Mouse (Mus musculus) forebrain, embryonic 16.5 days (tissue): ENCODE results near the gene A3galt2. TPM values are rescaled to one million over a fixed set of nuclear protein-coding genes. Genes with fewer than 3 reads are reported as not detected.

Experiments used
- ATAC-seq: fragments of 200-750 bp; cut with Nextera tagmentation; 2 replicates; pipeline ENCODE4 v1.8.0; 2017; ENCODE audit warnings: mild to moderate bottlenecking, moderate library complexity
- H3K27ac ChIP-seq: fragments of 300-500 bp; sonication (generic); 2 replicates; pipeline ENCODE4 v1.5.1; 2014; ENCODE audit warnings: low read length, control low read depth
- H3K27me3 ChIP-seq: fragments of 300-500 bp; sonication (generic); replicated peaks from 2 replicates; pipeline ENCODE4 v1.6.1; 2014; ENCODE audit warnings: low read length; ENCODE audit not compliant: control insufficient read depth, insufficient read depth
- H3K36me3 ChIP-seq: fragments of 300-500 bp; sonication (generic); 2 replicates; pipeline ENCODE4 v1.6.1; 2014; ENCODE audit not compliant: control insufficient read depth, insufficient read depth
- H3K4me1 ChIP-seq: fragments of 300-500 bp; sonication (generic); replicated peaks from 2 replicates; pipeline ENCODE4 v1.6.1; 2014; ENCODE audit warnings: low read length; ENCODE audit not compliant: control insufficient read depth, insufficient read depth
- H3K4me2 ChIP-seq: fragments of 300-500 bp; sonication (generic); 2 replicates; pipeline ENCODE4 v1.6.1; 2014; ENCODE audit warnings: mild to moderate bottlenecking, low read length, control low read depth
- H3K4me3 ChIP-seq: fragments of 300-500 bp; sonication (generic); replicated peaks from 2 replicates; pipeline ENCODE4 v1.5.1; 2014; ENCODE audit warnings: mild to moderate bottlenecking, low read length, control low read depth
- H3K9ac ChIP-seq: fragments of 300-500 bp; sonication (generic); replicated peaks from 2 replicates; pipeline ENCODE4 v1.6.1; 2014; ENCODE audit warnings: low read depth, low read length, control low read depth
- H3K9me3 ChIP-seq: fragments of 300-500 bp; sonication (generic); 2 replicates; pipeline ENCODE4 v1.6.1; 2016; ENCODE audit warnings: low read length; ENCODE audit not compliant: control insufficient read depth
- WGBS: fragments of 180-500 bp; shearing (Covaris S2); extraction: QIAGEN DNeasy Blood & Tissue Kit; methylation state at CpG from one replicate; pipeline ENCODE4 v1.1.7; 2014; 5-methylcytosine and 5-hydroxymethylcytosine counted together
- polyA plus RNA-seq: library from polyadenylated mRNA; unstranded; fragments of >200 nt; fragmentation: Nextera tagmentation; extraction: Ambion mirVana; gene quantifications from 2 replicates; pipeline ENCODE4 v1.2.1, GENCODE M21; 2015

A3galt2 gene
- polyA plus RNA-seq, 1 experiment from 2014 or later, result 0.63 TPM

DNA sequence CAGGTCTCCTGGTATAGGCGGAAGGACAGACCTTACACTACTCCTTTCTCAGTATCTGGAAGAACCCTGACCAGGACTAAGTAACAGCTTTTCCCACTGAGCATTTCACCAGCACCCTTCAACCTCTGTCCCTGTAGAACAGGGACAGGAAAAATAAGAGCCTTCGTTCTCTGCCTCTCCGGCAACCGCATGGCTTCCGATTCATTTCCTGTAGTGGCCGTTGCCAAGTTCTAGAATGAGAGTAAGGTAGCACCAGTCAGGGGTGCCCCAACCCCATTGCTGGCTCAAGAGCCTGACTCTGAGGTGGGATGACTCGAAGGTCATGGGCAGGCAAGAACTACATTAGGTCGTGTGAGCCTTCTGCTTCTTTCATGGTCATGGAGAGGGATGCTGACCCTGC is 10.0 kb upstream of the A3galt2 start:
- H3K4me2 ChIP-seq, result no peak overlapping the region
- peaks cover 18% of the 10 kb centered on the region for H3K4me1 ChIP-seq
- no peak overlapping the region for H3K4me3 ChIP-seq
- WGBS, result 88% methylated on average over 8 of the region's 8 CpGs
- H3K9ac ChIP-seq, result no peak overlapping the region
- H3K9me3 ChIP-seq, result no peaks in the 10 kb centered on the region
- H3K27ac ChIP-seq, result no peak overlapping the region
- no peaks in the 10 kb centered on the region for H3K27me3 ChIP-seq
- peaks cover 53% of the 10 kb centered on the region for H3K36me3 ChIP-seq
- no peak for ATAC-seq

DNA sequence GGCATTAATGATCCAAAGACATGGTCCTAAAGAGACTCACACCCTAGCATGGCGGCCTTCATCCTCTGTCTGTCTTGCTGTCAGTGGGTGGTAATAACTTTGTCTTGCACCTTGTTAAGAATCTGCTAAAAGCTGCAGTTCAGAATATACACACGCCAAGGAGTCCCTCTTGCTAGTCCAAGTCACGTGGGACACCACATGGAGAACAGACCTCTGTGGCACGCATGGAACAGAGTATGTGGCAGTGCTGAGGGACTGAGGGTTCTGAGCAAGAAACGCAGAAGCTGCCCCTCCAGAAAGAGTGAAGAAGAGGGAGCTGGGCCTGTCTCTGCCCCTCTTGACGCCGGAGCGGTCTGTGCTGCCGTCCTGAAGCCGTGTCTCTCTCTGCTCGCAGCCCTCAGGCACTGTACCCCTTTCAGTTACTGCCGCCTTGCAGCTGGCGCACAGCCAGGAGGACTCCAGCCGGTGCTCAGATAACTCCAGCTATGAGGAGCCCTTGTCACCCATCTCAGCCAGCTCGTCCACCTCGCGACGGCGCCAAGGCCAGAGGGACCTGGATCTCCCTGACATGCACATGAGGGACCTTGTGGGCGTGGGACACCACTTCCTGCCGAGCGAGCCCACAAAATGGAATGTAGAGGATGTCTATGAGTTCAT is 7.4 kb upstream of the A3galt2 start:
- Histone ChIP-seq H3K4me2 (no peak overlapping the region), H3K4me1 (peaks cover 10% of the 10 kb centered on the region), H3K27me3 (no peaks in the 10 kb centered on the region), H3K9ac (no peak overlapping the region), H3K27ac (0 out of 2 replicates have a peak overlapping the region, but pooled peaks have one; percentile 16), H3K4me3 (no peak overlapping the region), H3K9me3 (no peaks in the 10 kb centered on the region), H3K36me3 (peaks cover 66% of the 10 kb centered on the region)
- WGBS, result 59% methylated on average over 22 of the region's 22 CpGs
- ATAC-seq, result peak; percentile 29; the same call in 1 of the 2 replicates

DNA sequence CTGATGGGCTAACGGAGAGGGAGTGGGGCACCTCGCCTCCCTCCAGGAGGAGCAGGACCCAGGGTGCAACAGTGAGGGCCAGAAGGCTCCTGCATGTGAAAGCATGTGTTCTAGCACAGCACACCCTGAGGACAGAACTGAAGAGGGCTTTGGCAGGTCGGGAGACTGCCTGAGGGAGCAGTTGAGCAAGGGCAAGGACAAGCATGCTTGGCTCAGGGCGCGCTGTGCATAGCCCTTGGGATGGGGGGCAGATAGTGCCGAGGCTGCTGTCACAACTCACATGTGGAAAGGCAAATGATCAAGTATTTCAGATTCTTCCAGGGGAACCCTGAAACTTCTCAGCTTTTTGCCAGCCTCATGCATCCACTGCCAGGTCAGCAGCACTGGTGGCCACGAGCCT is 6.9 kb upstream of the A3galt2 start:
- H3K9ac ChIP-seq, result no peak overlapping the region
- ATAC-seq, result no peak
- no peaks in the 10 kb centered on the region for H3K9me3 ChIP-seq
- peaks cover 6% of the 10 kb centered on the region; the same call in 1 of the 2 replicates for H3K4me1 ChIP-seq
- H3K27ac ChIP-seq, result no peak overlapping the region
- H3K4me2 ChIP-seq, result no peak overlapping the region
- H3K4me3 ChIP-seq, result no peak overlapping the region
- no peaks in the 10 kb centered on the region for H3K27me3 ChIP-seq
- 85% methylated on average over 7 of the region's 7 CpGs for WGBS
- H3K36me3 ChIP-seq, result peaks cover 69% of the 10 kb centered on the region

DNA sequence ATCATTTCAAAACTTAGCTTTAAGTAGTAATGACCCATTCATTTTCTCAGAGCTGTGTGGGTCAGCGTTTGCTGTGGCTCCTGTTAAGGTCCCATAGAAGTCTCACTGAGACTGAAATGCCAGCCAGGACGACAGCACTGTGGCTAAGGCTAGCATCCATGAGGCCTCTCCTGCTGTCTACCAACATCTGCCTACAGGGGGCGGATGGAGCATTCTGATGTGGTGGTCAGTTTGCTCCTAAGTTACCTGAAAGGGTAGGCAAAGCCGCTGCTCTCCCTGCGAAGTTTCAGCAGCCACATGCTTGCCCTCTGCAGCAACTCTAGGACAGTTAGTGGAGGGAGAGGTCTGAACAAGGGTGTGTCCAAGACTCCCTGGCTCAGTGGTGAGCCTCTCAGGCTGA is 4.2 kb upstream of the A3galt2 start:
- ATAC-seq, result no peak
- H3K9ac ChIP-seq, result no peak overlapping the region

DNA sequence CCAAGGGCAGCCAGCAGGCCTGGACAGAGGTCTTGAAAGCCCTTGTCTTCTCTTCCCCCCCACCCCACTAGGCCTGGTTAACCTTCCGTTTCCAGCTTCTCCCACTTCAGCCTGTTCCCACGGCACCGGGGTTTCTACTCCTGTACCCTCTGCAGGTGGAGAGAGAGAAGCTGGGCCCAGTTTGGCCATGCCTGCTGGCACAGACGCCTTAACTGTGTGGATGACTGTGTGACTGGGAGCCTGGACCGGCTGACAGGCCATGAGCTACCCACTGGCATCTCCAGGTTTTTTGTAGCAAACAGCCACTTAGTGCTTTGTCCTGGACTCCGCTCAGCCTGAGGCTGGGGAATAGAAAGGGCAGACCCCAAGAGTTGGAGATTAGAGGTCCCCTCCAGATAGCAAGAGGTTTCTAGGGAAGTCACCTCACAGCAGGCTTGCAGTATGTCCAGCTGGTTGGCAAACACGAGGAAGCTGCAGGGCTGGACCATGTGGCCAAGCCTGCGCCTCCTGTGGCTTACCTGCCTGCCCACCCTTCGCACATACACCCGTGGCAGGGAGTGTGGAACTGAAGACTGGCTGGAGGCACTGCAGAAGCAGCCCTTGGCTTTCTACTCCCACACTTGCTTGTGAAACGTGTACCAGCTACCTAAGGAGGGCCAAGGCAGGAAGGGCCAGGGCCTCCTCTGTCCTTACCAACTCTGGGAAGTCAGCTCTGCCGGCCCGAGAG is 3.0 kb upstream of the A3galt2 start:
- no peak for ATAC-seq
- Histone ChIP-seq H3K4me3 (no peak overlapping the region), H3K36me3 (peaks cover 45% of the 10 kb centered on the region), H3K27me3 (no peaks in the 10 kb centered on the region), H3K4me2 (no peak overlapping the region), H3K9me3 (no peaks in the 10 kb centered on the region), H3K4me1 (peaks cover 5% of the 10 kb centered on the region; the same call in 1 of the 2 replicates), H3K9ac (no peak overlapping the region), H3K27ac (no peak overlapping the region)
- WGBS, result 86% methylated on average over 13 of the region's 13 CpGs

More for the DNA sequence above, 4.2 kb upstream of the A3galt2 start:
- H3K4me2 ChIP-seq, result no peak overlapping the region
- peaks cover 6% of the 10 kb centered on the region; the same call in 1 of the 2 replicates for H3K4me1 ChIP-seq
- no peaks in the 10 kb centered on the region for H3K9me3 ChIP-seq
- WGBS, result 59% methylated on average over 5 of the region's 5 CpGs
- no peak overlapping the region for H3K4me3 ChIP-seq
- H3K27ac ChIP-seq, result no peak overlapping the region
- H3K36me3 ChIP-seq, result peaks cover 56% of the 10 kb centered on the region
- H3K27me3 ChIP-seq, result no peaks in the 10 kb centered on the region

DNA sequence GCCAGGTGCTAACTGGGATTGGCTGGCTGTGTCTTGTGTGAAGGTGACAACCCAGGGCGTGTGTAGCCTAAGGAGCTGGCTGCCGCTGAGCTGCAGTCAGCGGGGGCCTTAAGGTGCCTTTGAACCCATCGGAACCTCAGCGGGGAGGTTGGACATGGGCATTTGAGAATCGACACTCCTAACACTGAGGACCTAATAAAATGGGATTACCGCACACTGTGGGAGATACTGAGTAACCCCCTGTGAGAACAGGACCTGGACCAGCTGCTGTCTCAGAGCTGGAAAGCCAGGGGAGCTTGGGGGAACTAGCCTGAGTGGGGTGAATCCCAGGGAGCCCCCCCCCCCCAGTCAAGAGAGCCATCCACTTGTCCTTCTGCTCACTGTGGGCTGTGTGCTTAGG is 1.6 kb upstream of the A3galt2 start:
- no peak overlapping the region for H3K27ac ChIP-seq
- no peaks in the 10 kb centered on the region for H3K27me3 ChIP-seq
- H3K4me2 ChIP-seq, result no peak overlapping the region
- H3K36me3 ChIP-seq, result peaks cover 32% of the 10 kb centered on the region
- no peaks in the 10 kb centered on the region for H3K9me3 ChIP-seq
- WGBS, result 83% methylated on average over 7 of the region's 7 CpGs
- H3K4me3 ChIP-seq, result no peak overlapping the region
- H3K4me1 ChIP-seq, result no peaks in the 10 kb centered on the region
- no peak overlapping the region for H3K9ac ChIP-seq
- no peak for ATAC-seq

DNA sequence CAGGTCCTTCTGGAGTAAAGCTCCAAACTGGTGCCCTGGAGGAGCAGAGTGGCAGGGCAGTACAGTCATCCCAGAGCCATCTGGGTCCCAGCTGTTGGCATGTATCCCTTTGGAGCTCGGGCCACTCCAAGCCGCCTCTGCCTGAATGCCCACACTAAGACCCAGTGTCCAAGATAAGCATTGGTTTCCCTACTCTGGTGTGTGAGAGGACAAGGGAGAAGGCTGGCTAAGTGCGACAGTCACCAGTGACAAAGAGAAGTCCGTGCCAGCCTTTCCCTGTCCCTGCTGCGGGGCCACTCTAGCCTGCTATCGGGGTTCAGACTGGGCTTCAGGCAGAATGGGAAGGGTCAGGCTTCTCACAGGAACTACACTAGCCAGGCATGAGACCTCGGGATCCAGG is 736 bp downstream of the A3galt2 start:
- ATAC-seq, result no peak
- Histone ChIP-seq H3K9me3 (no peaks in the 10 kb centered on the region), H3K27me3 (no peaks in the 10 kb centered on the region), H3K36me3 (peaks cover 24% of the 10 kb centered on the region), H3K9ac (no peak overlapping the region), H3K4me2 (no peak overlapping the region), H3K27ac (peak overlapping the region; percentile 38), H3K4me1 (no peaks in the 10 kb centered on the region), H3K4me3 (no peak overlapping the region)
- 83% methylated on average over 7 of the region's 7 CpGs for WGBS

DNA sequence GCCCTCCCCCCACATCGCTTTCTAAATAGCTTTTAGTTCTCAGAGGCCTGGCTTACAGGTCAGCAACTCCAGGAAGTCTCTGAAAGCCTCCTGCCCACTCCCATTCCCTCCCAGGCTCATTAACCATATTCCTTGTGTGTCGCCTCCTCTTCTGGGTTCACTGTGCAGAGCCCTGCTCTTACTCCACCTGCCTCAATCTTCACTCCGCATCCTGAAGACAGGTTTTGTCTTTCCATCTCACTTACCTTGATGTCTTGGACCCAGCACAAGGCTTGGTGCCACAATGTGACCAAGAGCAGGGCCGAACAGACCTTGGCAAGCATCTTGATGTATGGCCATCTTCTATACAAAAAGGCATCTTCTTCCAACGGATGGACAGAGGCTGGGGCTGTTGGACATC is 4.0 kb downstream of the A3galt2 start:
- peaks cover under 1% of the 10 kb centered on the region; the same call in 1 of the 2 replicates for H3K36me3 ChIP-seq
- no peak overlapping the region for H3K4me3 ChIP-seq
- no peak for ATAC-seq
- WGBS, result 86% methylated on average over 5 of the region's 5 CpGs
- H3K4me2 ChIP-seq, result no peak overlapping the region
- no peaks in the 10 kb centered on the region for H3K27me3 ChIP-seq
- H3K27ac ChIP-seq, result no peak overlapping the region
- no peaks in the 10 kb centered on the region for H3K4me1 ChIP-seq
- peaks cover 4% of the 10 kb centered on the region for H3K9me3 ChIP-seq
- no peak overlapping the region for H3K9ac ChIP-seq

DNA sequence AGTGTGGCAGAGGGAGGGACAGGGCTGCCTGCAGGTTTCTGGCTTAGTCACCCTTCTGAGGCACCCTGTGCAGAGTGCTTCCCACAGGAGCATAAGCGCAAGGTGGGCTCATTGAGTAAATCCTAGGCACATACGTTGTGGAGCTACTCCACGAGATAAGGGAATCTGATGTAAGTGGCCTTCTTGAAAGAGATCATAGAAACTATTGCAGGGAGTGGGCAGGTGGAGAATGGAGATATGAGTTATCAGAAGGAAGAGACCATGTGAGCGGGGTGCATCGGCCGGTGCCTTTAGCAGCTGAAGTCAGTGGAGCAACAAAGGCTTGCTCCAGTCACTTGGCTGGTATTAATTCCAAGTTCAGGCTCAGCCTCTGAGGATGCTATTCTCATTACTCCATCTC is 4.9 kb downstream of the A3galt2 start:
- no peaks in the 10 kb centered on the region for H3K27me3 ChIP-seq
- no peak for ATAC-seq
- WGBS, result 96% methylated on average over 6 of the region's 6 CpGs
- no peaks in the 10 kb centered on the region for H3K36me3 ChIP-seq
- no peaks in the 10 kb centered on the region for H3K4me1 ChIP-seq
- H3K4me3 ChIP-seq, result no peak overlapping the region
- no peak overlapping the region for H3K4me2 ChIP-seq
- peaks cover 4% of the 10 kb centered on the region for H3K9me3 ChIP-seq
- H3K27ac ChIP-seq, result no peak overlapping the region
- H3K9ac ChIP-seq, result no peak overlapping the region
